Mouse (Mus musculus) kidney, postnatal 0 days (tissue): ENCODE data around the gene Agmo. TPM values are rescaled to one million over a fixed set of nuclear protein-coding genes. Genes with fewer than 3 reads are reported as not detected.

Source experiments
- ATAC-seq: fragments of 200-750 bp; cut with Nextera tagmentation; replicated peaks from 2 replicates; pipeline ENCODE4 v1.8.0; 2017; ENCODE audit warnings: low read depth, moderate number of reproducible peaks, moderate TSS enrichment, moderate library complexity; ENCODE audit not compliant: low FRiP score
- DNase-seq: peaks from one replicate; pipeline ENCODE4 v3.0.0-alpha.2; 2016; ENCODE audit warnings: low spot score
- H3K27ac ChIP-seq: fragments of 300-500 bp; sonication (generic); 2 replicates; pipeline ENCODE4 v1.5.1; 2014; ENCODE audit warnings: mild to moderate bottlenecking
- H3K27me3 ChIP-seq: fragments of 300-500 bp; sonication (generic); 2 replicates; pipeline ENCODE4 v1.6.1; 2014; ENCODE audit warnings: low read length, mixed read lengths; ENCODE audit not compliant: insufficient read depth
- H3K36me3 ChIP-seq: fragments of 300-500 bp; sonication (generic); 2 replicates; pipeline ENCODE4 v1.6.1; 2014; ENCODE audit warnings: low read length, mixed read lengths; ENCODE audit not compliant: insufficient read depth
- H3K4me1 ChIP-seq: fragments of 300-500 bp; sonication (generic); replicated peaks from 2 replicates; pipeline ENCODE4 v1.6.1; 2014; ENCODE audit warnings: antibody characterized with exemption, low read length, mixed read lengths; ENCODE audit not compliant: insufficient read depth
- H3K4me2 ChIP-seq: fragments of 300-500 bp; sonication (generic); 2 replicates; pipeline ENCODE4 v1.6.1; 2014; ENCODE audit warnings: mild to moderate bottlenecking, low read length, moderate library complexity, mixed read lengths
- H3K4me3 ChIP-seq: fragments of 300-500 bp; sonication (generic); replicated peaks from 2 replicates; pipeline ENCODE4 v1.5.1; 2014; ENCODE audit warnings: low read depth, low read length
- H3K9ac ChIP-seq: fragments of 300-500 bp; sonication (generic); 2 replicates; pipeline ENCODE4 v1.6.1; 2014; ENCODE audit warnings: low read depth, low read length
- H3K9me3 ChIP-seq: fragments of 300-500 bp; sonication (generic); replicated peaks from 2 replicates; pipeline ENCODE4 v1.6.1; 2016; ENCODE audit warnings: low read length, inconsistent platforms, mixed read lengths
- CTCF ChIP-seq: IDR thresholded peaks from 2 replicates; pipeline ENCODE4 v1.5.1; 2016; ENCODE audit warnings: antibody characterized with exemption, low read depth, mild to moderate bottlenecking, moderate library complexity
- WGBS: fragments of 180-500 bp; shearing (Covaris S2); extraction: QIAGEN DNeasy Blood & Tissue Kit; methylation state at CpG from one replicate; pipeline ENCODE4 v1.1.7; 2014; 5-methylcytosine and 5-hydroxymethylcytosine counted together
- polyA plus RNA-seq: library from polyadenylated mRNA; unstranded; fragments of >200 nt; fragmentation: Nextera tagmentation; extraction: Ambion mirVana; gene quantifications from 2 replicates; pipeline ENCODE4 v1.2.1, GENCODE M21; 2015

The Agmo gene
- polyA plus RNA-seq, 1 experiment from 2014 or later = 0.92 TPM

DNA sequence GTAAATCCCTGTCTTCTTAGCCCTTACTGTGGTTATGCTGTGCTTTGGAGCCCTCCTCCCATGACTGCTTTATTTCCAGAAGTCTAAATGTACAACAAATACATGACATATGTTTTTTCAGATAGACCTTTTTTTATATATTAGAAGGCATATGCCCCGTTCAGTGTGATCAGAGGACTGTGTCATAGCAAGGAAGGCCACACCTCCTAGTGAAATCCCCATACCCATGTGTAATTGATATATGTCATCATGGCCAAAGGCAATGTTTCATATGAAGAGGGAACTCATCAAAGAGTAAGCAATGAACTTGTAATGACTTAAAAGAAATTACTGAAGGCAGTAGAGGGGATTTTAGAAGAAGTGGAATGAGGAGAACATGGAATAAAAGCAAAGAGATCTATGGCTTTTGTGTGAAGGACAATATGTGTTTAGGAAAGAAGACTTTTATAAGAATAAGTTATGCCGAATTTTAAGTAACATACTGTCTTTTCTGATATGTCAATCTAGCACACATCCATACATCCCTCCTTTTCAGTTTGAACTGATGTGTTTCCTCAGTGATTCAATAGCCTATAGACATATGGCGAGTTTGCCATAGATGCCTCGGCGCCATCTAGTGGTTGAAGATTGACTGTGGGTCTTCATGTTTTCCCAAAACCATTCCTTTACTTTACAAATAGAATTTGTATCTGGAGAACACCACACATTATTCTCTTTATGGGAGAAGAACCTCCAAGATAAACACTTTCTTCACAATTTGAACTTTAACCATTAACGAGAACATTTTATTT lies 209.1 kb downstream of the Agmo start:
- peak; percentile 91 for TF ChIP-seq CTCF
- H3K4me3 ChIP-seq = no peak overlapping the region
- H3K27ac ChIP-seq = no peak overlapping the region
- no peaks in the 10 kb centered on the region for H3K36me3 ChIP-seq
- H3K9me3 ChIP-seq = no peaks in the 10 kb centered on the region
- 13% methylated on average over 6 of the region's 6 CpGs for WGBS
- ATAC-seq (no peak), DNase-seq (peak; percentile 86)
- H3K4me2 ChIP-seq = no peak overlapping the region
- H3K4me1 ChIP-seq = no peaks in the 10 kb centered on the region
- no peaks in the 10 kb centered on the region for H3K27me3 ChIP-seq
- H3K9ac ChIP-seq = no peak overlapping the region

DNA sequence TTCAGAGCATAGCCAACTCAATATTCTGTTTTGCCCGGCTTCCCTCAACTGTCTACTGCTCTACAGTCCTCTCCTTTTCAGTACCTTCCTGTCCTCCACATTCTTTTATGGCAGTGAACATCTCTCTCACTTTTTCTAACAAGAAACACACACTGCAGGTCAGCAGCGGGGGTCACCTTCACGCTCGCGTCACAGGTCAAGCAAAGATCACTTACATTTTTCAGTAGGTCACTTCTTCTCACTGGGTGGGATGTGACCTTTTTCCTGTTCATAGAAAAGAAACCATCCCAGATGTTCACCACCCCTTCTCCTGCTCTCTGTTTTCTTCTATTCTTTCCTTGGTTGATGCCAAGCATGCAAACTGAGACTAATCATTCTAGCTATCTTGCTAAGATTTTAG lies 230.2 kb downstream of the Agmo start:
- H3K27me3 ChIP-seq = no peaks in the 10 kb centered on the region
- TF ChIP-seq CTCF = no peak
- H3K9me3 ChIP-seq = no peaks in the 10 kb centered on the region
- no peak for ATAC-seq
- H3K4me1 ChIP-seq = no peaks in the 10 kb centered on the region
- no peak overlapping the region for H3K4me2 ChIP-seq
- no peak overlapping the region for H3K4me3 ChIP-seq
- no peak for DNase-seq
- no peaks in the 10 kb centered on the region for H3K36me3 ChIP-seq
- WGBS = 63% methylated on average over 5 of the region's 5 CpGs
- H3K9ac ChIP-seq = no peak overlapping the region
- H3K27ac ChIP-seq = no peak overlapping the region

DNA sequence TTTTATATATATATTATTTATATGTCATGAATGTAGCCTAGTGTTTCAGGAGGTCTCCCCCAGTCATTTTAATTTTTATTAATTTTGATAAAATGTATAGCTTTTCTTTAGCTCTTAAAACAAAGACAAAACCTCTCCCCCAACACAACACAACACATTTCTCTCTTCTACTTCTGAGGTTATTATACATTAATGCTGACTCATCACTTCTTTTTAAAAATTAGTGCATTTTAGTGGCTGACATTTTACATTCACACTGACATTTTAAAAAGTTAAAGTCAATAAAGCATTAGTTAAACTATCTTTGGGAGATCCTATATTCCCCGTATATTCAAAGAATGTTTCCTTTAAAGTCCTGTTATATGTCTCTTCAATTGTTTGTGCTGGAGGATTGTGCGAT lies 235.4 kb downstream of the Agmo start:
- TF ChIP-seq CTCF = no peak
- DNase-seq = no peak
- no peak for ATAC-seq
- no peak overlapping the region for H3K9ac ChIP-seq
- no peaks in the 10 kb centered on the region for H3K36me3 ChIP-seq
- no peaks in the 10 kb centered on the region for H3K4me1 ChIP-seq
- no peaks in the 10 kb centered on the region for H3K27me3 ChIP-seq
- H3K9me3 ChIP-seq = no peaks in the 10 kb centered on the region
- H3K4me2 ChIP-seq = no peak overlapping the region
- 92% methylated on average over 2 of the region's 2 CpGs for WGBS
- no peak overlapping the region for H3K27ac ChIP-seq
- H3K4me3 ChIP-seq = no peak overlapping the region

DNA sequence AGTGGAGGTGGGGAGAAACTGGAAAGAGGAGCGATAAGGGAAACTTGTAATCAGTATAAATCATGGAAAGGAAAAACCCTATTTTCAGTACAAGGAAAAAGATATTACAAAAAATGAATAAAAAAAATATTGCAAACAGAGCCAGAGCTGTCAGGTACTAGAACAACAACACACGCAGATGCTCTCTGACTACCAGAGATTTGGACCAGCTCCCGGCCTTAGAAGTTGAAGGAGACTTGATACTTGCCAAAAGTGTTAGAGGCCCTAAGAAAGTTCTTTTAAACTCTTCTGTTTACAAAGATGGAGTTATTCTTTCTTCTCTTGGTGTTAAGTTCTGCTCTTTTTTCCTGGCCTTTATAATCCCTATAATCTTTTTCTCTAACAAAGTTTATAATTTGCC lies 246.6 kb downstream of the Agmo start:
- DNase-seq (peak; percentile 4), ATAC-seq (no peak)
- Histone ChIP-seq H3K4me1 (no peaks in the 10 kb centered on the region), H3K4me3 (no peak overlapping the region), H3K9me3 (no peaks in the 10 kb centered on the region), H3K4me2 (no peak overlapping the region), H3K9ac (no peak overlapping the region), H3K27ac (no peak overlapping the region), H3K27me3 (no peaks in the 10 kb centered on the region), H3K36me3 (no peaks in the 10 kb centered on the region)
- no peak for TF ChIP-seq CTCF
- 79% methylated on average over 3 of the region's 3 CpGs for WGBS

DNA sequence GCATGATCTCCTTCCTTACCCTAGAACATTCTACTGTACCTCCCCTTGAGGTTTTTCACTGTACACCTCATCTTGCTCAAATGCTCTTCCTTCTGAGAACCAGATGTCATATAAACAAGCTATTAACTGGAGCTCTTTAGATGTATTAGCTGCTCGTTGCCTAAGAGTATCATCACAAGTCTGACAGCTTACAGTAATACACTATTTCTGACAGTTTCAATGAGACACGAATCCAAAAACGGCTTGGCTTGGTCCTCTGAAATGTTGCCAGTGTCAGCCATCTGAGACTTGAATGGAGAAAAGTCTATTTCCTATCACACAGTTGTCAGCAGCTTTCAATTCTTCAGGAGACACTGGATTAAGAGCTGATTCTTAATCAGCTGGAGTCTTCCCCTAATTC lies 257.4 kb downstream of the Agmo start:
- ATAC-seq = no peak
- DNase-seq = no peak
- H3K27me3 ChIP-seq = no peaks in the 10 kb centered on the region
- no peaks in the 10 kb centered on the region for H3K9me3 ChIP-seq
- no peak overlapping the region for H3K27ac ChIP-seq
- 68% methylated on average over 3 of the region's 3 CpGs for WGBS
- no peak for TF ChIP-seq CTCF
- no peak overlapping the region for H3K4me2 ChIP-seq
- H3K9ac ChIP-seq = no peak overlapping the region
- no peaks in the 10 kb centered on the region for H3K4me1 ChIP-seq
- H3K36me3 ChIP-seq = no peaks in the 10 kb centered on the region
- H3K4me3 ChIP-seq = no peak overlapping the region

DNA sequence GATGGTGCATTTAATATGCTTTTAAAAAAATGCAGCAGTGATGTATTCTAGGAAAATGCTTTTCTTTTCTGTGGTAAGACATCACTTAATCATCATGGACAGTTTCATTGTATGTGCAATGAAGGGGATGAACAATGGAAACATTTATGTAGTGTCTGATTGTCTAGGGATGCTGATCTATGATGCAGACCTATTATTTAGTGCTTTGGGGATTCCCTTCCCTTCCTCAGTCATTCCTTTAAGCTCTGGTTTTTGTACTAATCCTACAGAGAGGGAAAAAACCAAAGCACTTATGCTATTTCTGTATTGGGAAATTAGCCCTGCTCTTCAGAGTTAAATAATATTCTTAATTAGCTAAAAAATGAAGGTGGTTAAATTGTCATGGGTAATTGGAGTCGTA lies 266.0 kb downstream of the Agmo start:
- no peak for ATAC-seq
- no peaks in the 10 kb centered on the region for H3K4me1 ChIP-seq
- no peak for DNase-seq
- 79% methylated on average over 1 of the region's 1 CpGs for WGBS
- no peaks in the 10 kb centered on the region for H3K9me3 ChIP-seq
- H3K4me2 ChIP-seq = no peak overlapping the region
- H3K27ac ChIP-seq = no peak overlapping the region
- H3K9ac ChIP-seq = no peak overlapping the region
- no peaks in the 10 kb centered on the region for H3K27me3 ChIP-seq
- TF ChIP-seq CTCF = no peak
- no peak overlapping the region for H3K4me3 ChIP-seq
- no peaks in the 10 kb centered on the region for H3K36me3 ChIP-seq

DNA sequence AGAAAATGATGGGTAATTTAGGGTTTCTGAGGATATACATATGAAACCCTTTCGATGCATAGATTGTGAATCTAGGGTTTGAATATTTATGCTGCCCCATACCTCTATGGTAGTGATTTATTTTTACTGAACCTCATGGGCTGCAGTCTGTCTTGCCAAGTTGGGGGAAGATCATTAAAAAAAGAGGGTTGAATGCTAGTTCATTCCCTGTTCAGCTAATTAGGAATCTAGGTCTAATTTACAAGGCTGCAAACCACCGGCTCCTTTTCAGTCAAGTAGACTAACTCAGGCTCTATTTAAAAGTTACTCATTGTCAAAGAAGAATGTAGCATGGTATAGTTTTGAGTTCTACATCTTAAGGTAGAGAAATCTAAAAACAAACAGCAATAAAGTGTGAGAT lies 266.4 kb downstream of the Agmo start:
- no peaks in the 10 kb centered on the region for H3K9me3 ChIP-seq
- H3K27me3 ChIP-seq = no peaks in the 10 kb centered on the region
- DNase-seq (no peak), ATAC-seq (no peak)
- H3K27ac ChIP-seq = no peak overlapping the region
- H3K36me3 ChIP-seq = no peaks in the 10 kb centered on the region
- H3K4me1 ChIP-seq = no peaks in the 10 kb centered on the region
- no peak overlapping the region for H3K4me3 ChIP-seq
- 65% methylated on average over 2 of the region's 2 CpGs for WGBS
- H3K4me2 ChIP-seq = no peak overlapping the region
- no peak for TF ChIP-seq CTCF
- H3K9ac ChIP-seq = no peak overlapping the region
